Mouse (Mus musculus) cerebral cortex, adult 2 months (tissue): ENCODE measurements around the gene Ctsa.

ENCODE experiments used
- WGBS: fragments of 180-500 bp; shearing (Covaris S2); methylation state at CpG from one replicate; pipeline ENCODE4 v1.1.7; 2018; 5-methylcytosine and 5-hydroxymethylcytosine counted together

Ctsa gene

GRCm38 (mm10) chr2:164804533-164805331 lies 27.9 kb upstream of the Ctsa start, which contains the start of the genes Acot8 and Zswim3:
TSS of gene Acot8 (minus strand) at chr2:164804882.
TSS of gene Zswim3 (plus strand) at chr2:164805098.
- WGBS, result under 1% methylated on average over 47 of the region's 47 CpGs

- under 1% methylated on average over 21 of the region's 21 CpGs for WGBS
These were observed 27.3 kb upstream of the Ctsa start for GRCm38 (mm10) chr2:164805332-164805718.

DNA sequence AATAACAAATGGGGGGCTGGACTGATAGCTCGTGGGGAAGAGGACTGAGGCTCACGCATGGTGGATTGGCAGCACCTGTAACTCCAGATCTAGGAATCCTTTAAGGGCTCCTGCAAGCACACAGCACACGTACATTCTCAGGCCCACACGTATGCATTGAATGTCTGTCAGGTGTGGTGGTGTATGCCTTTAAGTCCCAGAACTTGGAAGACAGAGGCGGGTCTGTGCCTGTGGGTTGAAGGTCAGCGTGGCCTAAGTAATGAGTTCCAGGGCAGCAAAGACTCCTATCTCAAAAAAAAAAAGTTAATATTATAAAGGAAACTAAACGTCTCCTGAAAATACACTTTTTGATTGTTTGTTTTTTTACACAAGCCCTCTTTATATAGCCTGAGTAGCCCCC lies 26.1 kb upstream of the Ctsa start:
- WGBS, result 85% methylated on average over 7 of the region's 7 CpGs

DNA sequence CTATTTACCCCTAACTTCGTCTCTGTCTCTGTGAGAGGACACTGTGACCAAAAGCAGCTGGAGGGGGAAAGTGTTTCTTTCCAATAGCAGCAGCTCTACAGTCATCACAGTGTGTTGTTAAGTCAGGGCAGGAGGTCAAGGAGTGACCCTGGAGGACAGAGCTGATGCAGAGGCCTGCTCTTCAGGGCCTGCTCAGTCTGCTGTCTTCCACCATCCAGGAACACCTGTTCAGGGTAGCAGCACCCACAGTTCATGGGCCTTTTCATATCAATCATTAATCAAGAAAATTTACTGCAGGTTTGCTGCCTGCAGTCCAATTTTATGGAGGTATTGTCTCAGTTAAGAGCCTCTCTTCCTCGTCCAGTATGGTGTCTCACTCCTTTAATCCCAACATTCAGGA lies 19.1 kb upstream of the Ctsa start:
- 71% methylated on average over 2 of the region's 2 CpGs for WGBS

GRCm38 (mm10) chr2:164815348-164815747 lies 17.3 kb upstream of the Ctsa start:
- 81% methylated on average over 5 of the region's 5 CpGs for WGBS

- 95% methylated on average over 8 of the region's 8 CpGs for WGBS
These were observed 16.9 kb upstream of the Ctsa start for GRCm38 (mm10) chr2:164815821-164816220.

DNA sequence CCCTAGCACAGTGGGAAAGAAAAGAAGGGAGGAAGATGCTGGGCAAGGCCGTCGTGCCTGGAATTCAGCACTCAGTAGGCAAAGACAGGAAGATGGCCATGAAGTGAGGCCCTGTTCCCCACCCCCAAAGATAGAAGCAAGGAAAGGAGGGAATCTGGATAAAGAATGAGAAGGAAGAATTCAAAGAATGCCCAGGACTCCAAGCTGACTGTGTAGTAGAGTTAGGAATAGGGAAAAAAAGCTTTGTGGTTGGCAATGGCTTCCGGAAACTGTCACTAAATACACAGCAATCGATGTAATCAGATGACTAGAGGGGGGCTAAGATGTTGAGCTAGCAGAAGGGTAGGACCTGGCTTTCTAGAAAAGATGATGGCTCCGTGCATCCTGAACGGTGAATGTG lies 15.5 kb upstream of the Ctsa start:
- 87% methylated on average over 6 of the region's 6 CpGs for WGBS

DNA sequence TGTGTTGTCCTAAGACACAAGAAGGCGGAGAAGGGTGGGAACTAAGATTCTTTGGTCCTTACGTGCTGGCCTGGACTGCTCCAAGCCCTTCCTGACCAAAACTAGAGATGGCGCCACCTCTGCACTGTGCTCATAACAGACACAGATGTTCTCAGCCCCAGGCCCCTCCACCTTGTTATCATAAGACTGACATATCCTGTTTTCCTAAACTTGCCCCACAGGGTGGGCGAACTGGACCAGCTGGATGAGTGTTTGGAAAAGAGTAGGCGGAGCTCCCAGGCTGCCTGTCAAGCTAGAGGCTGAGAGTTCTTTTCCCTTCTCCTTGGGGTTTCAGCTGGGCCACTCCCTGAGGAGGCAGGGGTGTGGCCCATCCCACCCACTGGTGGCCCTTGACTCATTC lies 15.0 kb upstream of the Ctsa start:
- WGBS, result 87% methylated on average over 5 of the region's 5 CpGs

- WGBS, result 66% methylated on average over 6 of the region's 6 CpGs
These were observed 11.6 kb upstream of the Ctsa start for GRCm38 (mm10) chr2:164821060-164821459.

GRCm38 (mm10) chr2:164822636-164823165 lies 10.0 kb upstream of the Ctsa start, which contains the start of gene Zswim1:
TSS of gene Zswim1 (plus strand) at chr2:164822686.
- under 1% methylated on average over 32 of the region's 32 CpGs for WGBS

GRCm38 (mm10) chr2:164823181-164823585 lies 9.5 kb upstream of the Ctsa start:
- WGBS, result 1% methylated on average over 10 of the region's 10 CpGs

GRCm38 (mm10) chr2:164823969-164824368 lies 8.7 kb upstream of the Ctsa start:
- 87% methylated on average over 4 of the region's 4 CpGs for WGBS

DNA sequence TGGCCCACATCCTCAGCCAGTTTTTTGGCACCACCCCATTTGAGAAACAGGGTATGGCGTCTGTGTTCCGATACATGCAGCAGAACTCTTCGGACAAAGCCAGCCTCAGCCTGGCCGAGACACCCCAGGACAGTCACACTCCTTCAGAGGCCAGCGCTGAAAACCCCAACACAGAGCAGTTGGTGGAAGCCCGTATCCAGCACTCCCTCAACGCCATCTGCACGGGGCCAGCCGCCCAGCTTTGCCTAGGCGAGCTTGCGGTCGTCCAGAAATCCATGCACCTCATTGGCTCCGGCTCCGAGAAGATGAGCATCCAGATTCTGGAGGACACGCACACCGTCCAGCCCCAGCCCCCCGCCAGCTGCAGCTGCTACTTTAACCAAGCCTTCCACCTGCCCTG lies 7.2 kb upstream of the Ctsa start:
- 94% methylated on average over 17 of the region's 17 CpGs for WGBS

GRCm38 (mm10) chr2:164827146-164827850 lies 5.4 kb upstream of the Ctsa start:
- whole genome bisulfite sequencing, result 81% methylated on average over 16 of the region's 16 CpGs

DNA sequence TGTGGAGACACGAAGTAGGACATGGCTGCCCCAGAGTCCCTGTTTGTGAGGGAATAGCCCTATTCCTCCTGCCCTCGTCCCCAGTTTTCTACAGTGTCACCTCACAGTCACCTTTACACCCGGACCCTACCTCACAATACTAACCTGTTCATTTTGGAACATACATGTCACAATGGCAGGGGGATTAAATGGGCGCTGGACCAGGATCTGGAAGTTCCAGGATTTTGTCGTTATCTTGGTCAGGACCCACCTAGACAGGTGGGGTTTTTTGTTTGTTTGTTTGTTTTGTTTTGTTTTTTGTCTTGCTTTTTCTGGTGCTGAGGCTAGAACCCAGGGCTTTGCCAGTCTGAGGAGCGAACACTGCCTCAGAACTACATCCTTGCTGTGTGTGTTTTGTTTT lies 4.2 kb upstream of the Ctsa start, which contains the start of gene Spata25:
Gene Spata25 (minus strand): TSS at position 101 of the 400 bp plus-strand sequence.
- 89% methylated on average over 6 of the region's 6 CpGs for WGBS

- 92% methylated on average over 1 of the region's 1 CpGs for WGBS
These were observed 3.6 kb upstream of the Ctsa start for GRCm38 (mm10) chr2:164829090-164829489.

- 92% methylated on average over 10 of the region's 10 CpGs for WGBS
These were observed 1.6 kb upstream of the Ctsa start for GRCm38 (mm10) chr2:164831029-164831428.

DNA sequence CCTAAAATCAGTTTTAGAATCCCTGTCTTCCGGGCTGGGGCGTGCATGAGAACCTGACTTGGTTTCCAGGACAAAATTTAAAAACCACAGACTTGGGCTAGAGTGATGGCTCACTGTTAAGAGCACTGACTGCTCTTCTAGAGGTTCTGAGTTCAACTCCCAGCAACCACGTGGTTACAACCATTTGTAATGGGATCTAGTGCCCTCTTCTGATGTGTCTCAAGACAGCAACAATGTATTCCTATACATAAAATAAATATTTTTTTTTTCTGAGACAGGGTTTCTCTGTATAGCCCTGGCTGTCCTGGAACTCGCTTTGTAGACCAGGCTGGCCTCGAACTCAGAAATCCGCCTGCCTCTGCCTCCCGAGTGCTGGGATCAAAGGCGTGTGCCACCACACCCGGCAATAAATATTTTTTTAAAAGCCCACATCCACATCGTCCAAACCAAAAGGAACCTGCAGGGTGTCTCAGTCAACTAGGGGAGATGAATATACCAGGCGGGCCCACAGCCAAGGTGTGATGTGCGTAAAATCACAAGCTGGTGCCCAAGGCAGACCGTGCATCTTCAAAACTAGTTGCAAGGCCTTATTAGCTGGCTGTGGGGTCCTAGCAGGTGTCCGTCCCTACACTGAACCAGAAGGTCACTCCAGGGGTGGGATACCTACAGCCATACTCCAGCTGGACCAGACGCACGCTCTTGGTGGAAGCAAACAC lies 483 bp upstream of the Ctsa start:
- 54% methylated on average over 16 of the region's 16 CpGs for WGBS

- WGBS, result under 1% methylated on average over 31 of the region's 31 CpGs
These were observed 764 bp downstream of the Ctsa start, which contains the start of gene Neurl2 for GRCm38 (mm10) chr2:164833314-164833959. TSS of gene Neurl2 (minus strand) at chr2:164833456.

DNA sequence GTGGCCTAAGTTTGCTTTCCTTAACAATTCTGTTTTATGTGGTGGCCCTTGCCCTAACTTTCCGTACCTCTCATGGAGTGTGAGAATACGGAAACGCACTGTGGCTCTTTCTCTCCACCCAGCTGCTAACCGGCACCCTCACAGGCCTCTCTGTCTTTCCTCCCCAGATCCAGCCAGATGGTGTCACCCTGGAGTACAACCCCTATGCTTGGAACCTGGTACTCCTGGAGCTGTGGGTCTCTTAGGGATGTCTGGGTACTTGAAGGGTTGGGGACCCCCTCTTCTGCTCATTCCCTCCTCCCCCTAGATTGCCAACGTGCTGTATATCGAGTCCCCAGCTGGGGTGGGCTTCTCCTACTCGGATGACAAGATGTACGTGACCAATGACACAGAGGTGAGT lies 1.9 kb downstream of the Ctsa start:
- WGBS, result 32% methylated on average over 8 of the region's 8 CpGs

DNA sequence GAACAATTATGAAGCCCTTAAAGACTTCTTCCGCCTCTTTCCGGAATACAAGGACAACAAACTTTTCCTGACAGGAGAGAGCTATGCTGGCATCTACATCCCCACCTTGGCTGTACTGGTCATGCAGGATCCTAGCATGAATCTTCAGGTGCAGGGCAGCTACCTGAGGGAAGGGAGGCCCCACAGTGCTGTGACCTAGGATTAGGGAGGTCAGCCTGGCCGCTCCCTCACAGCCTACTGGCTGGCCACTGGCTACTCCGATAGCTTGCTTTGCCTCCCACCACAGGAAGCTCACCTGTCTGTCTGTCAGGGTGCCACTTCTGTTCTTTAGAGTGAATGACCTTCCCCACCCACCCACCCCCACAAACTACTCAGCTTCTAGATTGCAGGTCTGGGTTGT lies 2.5 kb downstream of the Ctsa start:
- 92% methylated on average over 4 of the region's 4 CpGs for WGBS
